Mouse (Mus musculus) liver, embryonic 12.5 days (tissue): Measurements from ENCODE around the gene Ccnc. TPM values are rescaled to one million over a fixed set of nuclear protein-coding genes. Genes with fewer than 3 reads are reported as not detected.

Experiments
- ATAC-seq: fragments of 200-750 bp; cut with Nextera tagmentation; 2 replicates; pipeline ENCODE4 v1.8.0; 2017; ENCODE audit warnings: moderate number of reproducible peaks, mild to moderate bottlenecking, moderate library complexity
- H3K27ac ChIP-seq: fragments of 300-500 bp; sonication (generic); 2 replicates; pipeline ENCODE4 v1.5.1; 2016; ENCODE audit warnings: mild to moderate bottlenecking
- H3K27me3 ChIP-seq: fragments of 300-500 bp; sonication (generic); replicated peaks from 2 replicates; pipeline ENCODE4 v1.6.1; 2016; ENCODE audit warnings: mild to moderate bottlenecking, moderate library complexity
- H3K36me3 ChIP-seq: fragments of 300-500 bp; sonication (generic); 2 replicates; pipeline ENCODE4 v1.6.1; 2016; ENCODE audit warnings: mild to moderate bottlenecking, moderate library complexity
- H3K4me1 ChIP-seq: fragments of 300-500 bp; sonication (generic); 2 replicates; pipeline ENCODE4 v1.6.1; 2016
- H3K4me2 ChIP-seq: fragments of 300-500 bp; sonication (generic); 2 replicates; pipeline ENCODE4 v1.6.1; 2016; ENCODE audit warnings: mild to moderate bottlenecking, moderate library complexity
- H3K4me3 ChIP-seq: fragments of 300-500 bp; sonication (generic); 2 replicates; pipeline ENCODE4 v1.5.1; 2016; ENCODE audit warnings: mild to moderate bottlenecking, moderate library complexity
- H3K9ac ChIP-seq: fragments of 300-500 bp; sonication (generic); 2 replicates; pipeline ENCODE4 v1.6.1; 2016; ENCODE audit warnings: mild to moderate bottlenecking, moderate library complexity
- H3K9me3 ChIP-seq: fragments of 300-500 bp; sonication (generic); replicated peaks from 2 replicates; pipeline ENCODE4 v1.6.1; 2016; ENCODE audit warnings: mild to moderate bottlenecking, moderate library complexity
- WGBS: fragments of 180-500 bp; shearing (Covaris S2); methylation state at CpG from one replicate; pipeline ENCODE4 v1.1.7; 2016; ENCODE audit not compliant: insufficient replicate concordance; 5-methylcytosine and 5-hydroxymethylcytosine counted together
- polyA plus RNA-seq: library from polyadenylated mRNA; unstranded; fragments of >200 nt; fragmentation: Nextera tagmentation; extraction: Ambion mirVana; gene quantifications from 2 replicates; pipeline ENCODE4 v1.2.1, GENCODE M21; 2016

Gene Ccnc
- polyA plus RNA-seq, 1 experiment from 2014 or later, result 29.1 TPM

DNA sequence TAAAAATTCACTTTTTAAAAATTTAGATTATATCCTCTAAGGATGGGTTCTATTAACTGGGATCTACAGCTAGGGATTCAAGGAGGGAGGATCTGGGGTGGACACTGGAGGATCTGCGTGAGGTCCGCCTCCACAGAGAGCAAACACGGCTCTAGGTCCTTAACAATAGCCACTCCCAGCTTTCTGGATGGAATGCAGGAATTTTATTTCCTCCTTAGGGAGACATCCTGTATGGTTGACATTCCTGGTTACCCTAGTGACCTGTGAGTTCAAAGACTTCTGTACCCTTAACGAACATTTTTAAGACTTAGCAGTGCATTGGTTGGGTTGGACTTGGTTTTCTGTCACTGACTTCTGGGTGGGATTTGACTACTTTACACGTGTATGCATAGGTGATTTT is 18.2 kb downstream of the Ccnc start:
- no peak overlapping the region for H3K4me2 ChIP-seq
- H3K27ac ChIP-seq, result no peak overlapping the region
- no peak overlapping the region for H3K9ac ChIP-seq
- no peak overlapping the region for H3K4me3 ChIP-seq
- 80% methylated on average over 5 of the region's 5 CpGs for WGBS
- ATAC-seq, result no peak
- peaks cover 28% of the 10 kb centered on the region for H3K36me3 ChIP-seq
- no peaks in the 10 kb centered on the region for H3K4me1 ChIP-seq
- no peaks in the 10 kb centered on the region for H3K9me3 ChIP-seq
- no peaks in the 10 kb centered on the region for H3K27me3 ChIP-seq

DNA sequence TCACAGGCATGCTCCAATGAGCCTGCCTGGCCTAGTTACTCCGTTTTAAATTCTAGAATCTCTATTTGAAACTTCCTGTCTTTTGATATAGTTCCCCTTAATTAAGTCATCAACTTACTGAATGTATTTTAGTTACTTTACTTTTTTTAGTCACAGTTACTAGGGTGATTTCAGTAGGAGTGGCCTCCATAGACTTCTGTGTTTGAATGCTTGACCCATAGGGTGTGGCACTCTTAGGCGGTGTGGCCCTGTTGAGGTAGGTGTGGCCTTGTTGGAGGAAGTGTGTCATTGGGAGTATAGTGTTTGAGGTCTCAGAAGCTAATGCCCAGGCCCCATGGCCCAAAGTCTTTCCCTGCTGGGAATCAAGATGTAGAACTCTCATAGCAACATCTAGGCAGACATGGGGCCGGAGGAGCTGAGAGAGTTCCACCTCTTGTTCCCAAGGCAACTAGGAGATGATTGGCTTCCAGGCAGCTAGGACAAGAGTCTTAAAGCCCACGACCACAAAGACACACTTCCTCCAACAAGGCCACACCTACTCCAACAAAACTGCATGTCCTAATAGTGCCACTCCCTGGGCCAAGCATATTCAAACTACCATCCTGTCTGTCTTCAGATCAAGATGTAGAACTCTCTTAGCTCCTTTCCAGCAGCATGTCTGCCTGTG is 27.8 kb downstream of the Ccnc start:
- Histone ChIP-seq H3K4me2 (no peak overlapping the region), H3K9ac (no peak overlapping the region), H3K4me3 (no peak overlapping the region), H3K4me1 (peaks cover 9% of the 10 kb centered on the region), H3K9me3 (peaks cover 6% of the 10 kb centered on the region; the same call in 1 of the 2 replicates), H3K27ac (no peak overlapping the region), H3K27me3 (no peaks in the 10 kb centered on the region), H3K36me3 (peaks cover 24% of the 10 kb centered on the region)
- WGBS, result 44% methylated on average over 4 of the region's 4 CpGs
- peak; percentile 90 for ATAC-seq

DNA sequence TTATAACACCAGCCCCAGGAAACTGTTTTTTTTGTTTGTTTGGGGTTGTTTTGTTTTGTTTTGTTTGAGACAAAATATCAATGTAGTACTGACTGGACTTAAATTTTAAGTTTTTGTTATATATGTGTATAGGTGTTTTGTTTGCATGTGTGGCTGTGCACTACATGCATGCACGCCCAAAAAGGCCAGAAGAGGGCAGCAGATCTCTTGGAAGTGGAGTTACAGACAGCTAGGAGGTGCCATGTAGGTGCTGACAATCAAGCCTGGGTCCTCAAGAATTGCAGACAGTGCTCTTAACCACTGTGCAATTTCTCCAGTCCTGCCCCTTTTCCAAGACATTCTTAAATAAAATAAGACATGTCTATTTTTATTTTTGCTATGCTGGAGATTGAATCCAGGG is 31.4 kb downstream of the Ccnc start:
- WGBS, result 44% methylated on average over 1 of the region's 1 CpGs
- H3K4me1 ChIP-seq, result peaks cover 9% of the 10 kb centered on the region

DNA sequence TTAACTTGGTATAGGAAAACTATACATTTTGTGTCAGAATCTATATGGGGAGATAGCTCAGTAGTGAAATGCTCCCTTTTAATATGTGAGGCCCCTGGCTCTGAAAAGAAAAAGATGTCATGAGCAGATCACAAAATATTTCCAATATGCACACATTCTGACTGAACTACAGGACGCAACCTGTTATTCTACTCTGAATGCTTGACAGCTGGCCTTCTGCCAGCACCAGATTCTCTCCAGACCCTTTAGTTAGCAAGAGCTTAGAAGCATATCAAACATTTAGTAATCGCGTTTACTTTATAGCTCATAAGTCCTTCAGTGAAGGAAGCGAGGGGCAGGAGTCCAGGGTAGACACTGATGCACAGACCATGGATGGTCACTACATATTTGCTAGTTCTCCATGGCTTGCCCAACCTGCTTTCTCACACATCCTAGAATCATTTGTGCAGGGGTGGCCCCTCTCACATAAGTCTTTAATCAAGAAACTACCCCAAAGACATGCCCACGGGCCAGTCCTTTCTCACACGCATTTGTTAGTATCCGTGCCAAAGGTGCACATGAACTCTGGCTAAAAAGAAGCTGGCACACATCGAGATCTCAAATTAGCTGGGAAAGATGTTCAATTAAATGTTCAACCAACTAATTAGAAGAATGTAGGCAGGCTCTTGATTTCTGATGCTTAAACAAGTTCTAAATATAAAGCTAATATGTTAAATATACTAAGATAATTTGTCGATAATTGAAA is 34.1 kb downstream of the Ccnc start:
- H3K27ac ChIP-seq, result no peak overlapping the region
- H3K36me3 ChIP-seq, result peaks cover 21% of the 10 kb centered on the region
- no peak overlapping the region for H3K9ac ChIP-seq
- WGBS, result 83% methylated on average over 9 of the region's 9 CpGs
- no peak for ATAC-seq
- no peaks in the 10 kb centered on the region for H3K27me3 ChIP-seq
- H3K4me2 ChIP-seq, result no peak overlapping the region
- peaks cover 6% of the 10 kb centered on the region; the same call in 1 of the 2 replicates for H3K9me3 ChIP-seq
- H3K4me3 ChIP-seq, result no peak overlapping the region
- H3K4me1 ChIP-seq, result peaks cover 10% of the 10 kb centered on the region

More for the DNA sequence above, 31.4 kb downstream of the Ccnc start:
- Histone ChIP-seq H3K9me3 (peaks cover 6% of the 10 kb centered on the region; the same call in 1 of the 2 replicates), H3K36me3 (peaks cover 21% of the 10 kb centered on the region), H3K4me3 (no peak overlapping the region), H3K9ac (no peak overlapping the region), H3K27ac (no peak overlapping the region), H3K27me3 (no peaks in the 10 kb centered on the region), H3K4me2 (no peak overlapping the region)
- ATAC-seq, result no peak

DNA sequence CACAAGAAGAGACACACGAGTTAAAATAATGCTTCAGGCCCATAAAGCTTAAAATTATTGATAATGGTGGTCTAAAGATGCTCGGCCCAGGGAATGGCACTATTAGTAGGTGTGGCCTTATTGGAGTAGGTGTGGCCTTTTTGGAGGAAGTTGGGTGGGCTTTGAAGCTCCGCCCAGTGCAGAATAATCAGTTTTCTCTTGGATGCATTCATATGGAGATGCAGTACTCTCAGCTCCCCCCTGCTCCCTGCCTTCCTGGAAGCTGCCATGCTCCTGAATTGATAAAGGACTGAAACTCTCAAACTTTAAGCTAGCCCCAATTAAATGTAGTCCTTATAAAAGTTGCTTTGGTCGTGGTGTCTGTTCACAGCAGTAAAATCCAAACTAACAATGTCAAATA is 36.3 kb downstream of the Ccnc start:
- no peak overlapping the region for H3K27ac ChIP-seq
- no peaks in the 10 kb centered on the region for H3K27me3 ChIP-seq
- WGBS, result 65% methylated on average over 4 of the region's 4 CpGs
- peaks cover 11% of the 10 kb centered on the region for H3K36me3 ChIP-seq
- no peak overlapping the region for H3K9ac ChIP-seq
- H3K4me3 ChIP-seq, result no peak overlapping the region
- H3K9me3 ChIP-seq, result peaks cover 5% of the 10 kb centered on the region; the same call in 1 of the 2 replicates
- no peak for ATAC-seq
- no peak overlapping the region for H3K4me2 ChIP-seq
- peaks cover 10% of the 10 kb centered on the region for H3K4me1 ChIP-seq

DNA sequence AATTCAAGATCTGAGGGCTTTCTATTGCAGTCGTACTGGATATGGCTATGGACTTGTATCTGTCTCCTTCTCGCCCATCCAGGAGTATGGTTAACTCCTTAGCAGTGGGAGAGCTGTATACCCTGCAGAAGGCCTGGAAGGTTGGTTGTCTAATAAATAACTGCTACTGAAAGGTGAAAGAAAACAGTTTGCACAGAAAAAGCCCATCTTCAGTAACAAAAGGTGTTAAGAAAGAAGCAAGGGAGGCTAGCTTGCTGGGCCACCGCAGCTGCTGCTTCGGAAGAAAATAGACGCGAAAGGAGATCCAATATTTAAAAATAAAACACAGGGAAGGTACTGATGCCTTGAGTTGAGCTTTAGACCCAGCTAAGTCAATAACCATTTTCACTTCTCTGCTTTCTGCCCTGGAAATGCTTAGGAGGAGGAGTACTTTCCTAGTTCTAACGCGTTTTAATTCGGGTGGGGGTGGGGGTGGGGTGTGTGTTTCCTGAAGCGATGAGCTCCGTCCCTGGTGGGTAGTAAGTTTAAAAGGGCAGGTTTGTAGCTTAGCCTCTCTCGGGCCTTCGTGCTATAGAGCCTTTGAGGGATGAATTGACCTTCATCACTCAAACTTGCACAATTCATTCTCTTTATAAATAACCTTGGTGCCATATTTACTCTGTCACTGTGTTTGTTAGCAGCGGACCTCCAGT is 38.8 kb downstream of the Ccnc start:
- peak overlapping the region; percentile 73 for H3K4me2 ChIP-seq
- H3K9ac ChIP-seq, result peak overlapping the region; percentile 85
- 21% methylated on average over 14 of the region's 14 CpGs for WGBS
- no peaks in the 10 kb centered on the region for H3K9me3 ChIP-seq
- H3K27me3 ChIP-seq, result no peaks in the 10 kb centered on the region
- peak overlapping the region; percentile 72 for H3K27ac ChIP-seq
- H3K4me3 ChIP-seq, result peak overlapping the region; percentile 84
- no peaks in the 10 kb centered on the region for H3K36me3 ChIP-seq
- ATAC-seq, result peak; percentile 49
- H3K4me1 ChIP-seq, result peaks cover 10% of the 10 kb centered on the region

DNA sequence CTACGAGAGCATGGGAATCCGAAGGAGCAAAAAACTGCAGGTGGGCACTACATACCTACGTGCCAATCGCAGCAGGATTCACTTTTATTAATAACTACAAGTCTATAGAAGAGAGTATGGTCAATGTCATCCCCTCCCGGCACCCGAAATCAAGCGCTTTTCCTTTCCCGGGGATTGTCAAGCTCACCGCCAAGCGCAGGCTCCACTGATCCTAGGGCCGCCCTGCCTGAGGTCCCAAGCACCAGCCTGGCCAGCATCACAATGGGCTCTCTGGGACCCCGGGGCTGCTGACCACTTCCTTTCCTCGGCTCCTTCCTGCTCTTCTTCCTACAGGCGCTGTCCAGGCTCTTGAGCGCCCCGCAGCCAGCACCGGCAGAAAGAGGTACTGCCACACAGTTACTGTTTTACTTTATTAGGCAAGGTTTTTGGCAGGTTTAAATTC is 39.4 kb downstream of the Ccnc start, which contains the start of the genes Usp45 and Tstd3:
Usp45 (plus strand) TSS at position 294 of the 442 bp plus-strand sequence.
Tstd3 (minus strand) TSS at position 350 of the 442 bp plus-strand sequence.
- peak within 1 kb of the TSS; percentile 72 for H3K27ac ChIP-seq
- H3K9me3 ChIP-seq, result no peaks in the 10 kb centered on the region
- H3K4me2 ChIP-seq, result peak within 1 kb of the TSS; percentile 73
- peak within 1 kb of the TSS; percentile 85 for H3K9ac ChIP-seq
- no peaks in the 10 kb centered on the region for H3K36me3 ChIP-seq
- peak; percentile 86 for ATAC-seq
- H3K4me1 ChIP-seq, result peaks cover 10% of the 10 kb centered on the region
- peak within 1 kb of the TSS; percentile 84 for H3K4me3 ChIP-seq
- H3K27me3 ChIP-seq, result no peaks in the 10 kb centered on the region
- 1% methylated on average over 17 of the region's 17 CpGs for whole genome bisulfite sequencing

DNA sequence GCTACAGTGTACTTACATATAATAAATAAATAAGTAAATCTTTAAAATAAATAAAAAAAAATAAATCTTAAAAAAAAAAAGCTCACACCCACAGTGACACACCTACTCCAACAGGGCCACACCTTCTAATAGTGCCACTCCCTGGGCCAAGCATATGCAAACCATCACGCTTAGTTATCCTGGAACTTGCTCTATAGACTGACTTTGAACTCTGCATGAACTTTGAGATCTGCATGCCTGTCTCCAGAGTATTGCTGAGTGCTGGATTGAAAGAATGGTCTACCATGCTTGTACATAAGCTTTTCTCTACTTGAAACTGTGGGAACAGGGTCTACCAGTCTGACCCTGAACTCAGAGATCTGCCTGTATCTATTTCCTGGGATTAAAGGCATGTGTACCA is 43.6 kb downstream of the Ccnc start:
- Histone ChIP-seq H3K9ac (no peak overlapping the region), H3K27ac (no peak overlapping the region), H3K9me3 (no peaks in the 10 kb centered on the region), H3K36me3 (no peaks in the 10 kb centered on the region), H3K4me2 (no peak overlapping the region), H3K4me3 (no peak overlapping the region), H3K4me1 (peaks cover 11% of the 10 kb centered on the region), H3K27me3 (no peaks in the 10 kb centered on the region)
- ATAC-seq, result no peak
- WGBS, result 75% methylated on average over 1 of the region's 1 CpGs

DNA sequence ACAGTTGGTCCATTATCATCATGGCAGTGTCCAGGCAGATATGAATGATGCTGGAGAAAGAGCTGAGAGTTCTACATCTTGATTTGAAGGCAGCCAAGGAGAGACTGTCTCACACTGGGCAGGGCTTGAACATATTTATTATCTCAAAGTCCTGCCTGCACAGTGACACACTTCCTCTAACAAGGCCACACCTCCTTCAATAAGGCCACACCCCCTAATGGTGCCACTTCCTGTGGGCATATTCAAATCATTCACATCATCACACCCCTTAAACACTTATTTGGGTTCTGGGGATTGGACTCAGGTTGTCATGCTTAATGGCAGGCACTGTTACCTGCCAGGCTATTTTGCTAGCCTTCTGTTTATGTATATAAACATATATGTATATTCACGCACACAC is 44.8 kb downstream of the Ccnc start:
- peaks cover 9% of the 10 kb centered on the region for H3K4me1 ChIP-seq
- no peak overlapping the region for H3K27ac ChIP-seq
- no peak overlapping the region for H3K4me2 ChIP-seq
- no peak overlapping the region for H3K4me3 ChIP-seq
- no peaks in the 10 kb centered on the region for H3K9me3 ChIP-seq
- no peak for ATAC-seq
- H3K27me3 ChIP-seq, result no peaks in the 10 kb centered on the region
- H3K36me3 ChIP-seq, result no peaks in the 10 kb centered on the region
- WGBS, result 96% methylated on average over 1 of the region's 1 CpGs
- no peak overlapping the region for H3K9ac ChIP-seq

DNA sequence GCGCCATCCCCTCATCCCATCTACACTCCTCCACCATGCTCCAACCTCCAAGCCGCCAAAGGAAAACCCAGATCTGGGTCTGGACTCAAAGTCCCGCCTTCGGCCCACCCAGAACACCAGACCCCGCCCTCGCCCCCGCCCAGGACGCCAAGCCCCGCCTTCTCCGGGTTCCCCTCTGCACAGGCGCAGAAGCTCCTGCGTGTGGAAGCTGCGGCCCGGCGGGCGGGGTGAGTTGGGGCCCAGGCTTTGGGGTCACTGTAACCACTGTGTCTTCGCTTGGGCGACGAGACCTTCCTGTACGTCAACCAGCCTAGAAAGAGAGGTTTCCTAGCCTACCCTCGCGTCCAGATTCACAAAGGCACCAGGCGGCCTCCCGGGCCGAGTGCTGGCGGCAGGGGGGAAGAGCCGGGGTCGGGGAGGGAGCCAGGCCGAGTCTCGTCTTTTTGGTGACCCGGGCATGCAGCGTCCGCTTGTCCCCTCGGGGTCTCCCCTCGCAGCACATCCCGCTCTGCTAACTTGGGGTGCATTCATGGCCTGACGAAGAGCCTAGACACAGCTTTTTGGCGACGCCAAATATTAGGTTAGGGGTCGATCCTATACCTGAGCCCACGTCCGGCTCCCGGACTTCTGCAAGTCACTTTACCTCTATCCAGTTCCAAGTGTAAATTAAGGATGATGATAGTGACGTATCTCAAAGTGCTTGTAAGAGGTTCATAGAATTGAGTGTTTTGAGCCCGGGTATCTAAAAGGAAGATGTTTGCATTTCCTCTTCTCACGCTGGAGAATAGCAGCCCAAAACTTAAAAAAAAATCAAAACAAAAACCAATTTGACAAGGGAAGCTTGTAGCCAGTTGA is 48.8 kb downstream of the Ccnc start:
- under 1% methylated on average over 46 of the region's 46 CpGs for WGBS
- ATAC-seq, result peak; percentile 92
- peak overlapping the region; percentile 72 for H3K4me2 ChIP-seq
- H3K36me3 ChIP-seq, result peaks cover 8% of the 10 kb centered on the region
- H3K9me3 ChIP-seq, result no peaks in the 10 kb centered on the region
- H3K27me3 ChIP-seq, result no peaks in the 10 kb centered on the region
- H3K9ac ChIP-seq, result peak overlapping the region; percentile 98
- peak overlapping the region; percentile 92 for H3K4me3 ChIP-seq
- H3K27ac ChIP-seq, result peak overlapping the region; percentile 94
- H3K4me1 ChIP-seq, result peaks cover 44% of the 10 kb centered on the region

DNA sequence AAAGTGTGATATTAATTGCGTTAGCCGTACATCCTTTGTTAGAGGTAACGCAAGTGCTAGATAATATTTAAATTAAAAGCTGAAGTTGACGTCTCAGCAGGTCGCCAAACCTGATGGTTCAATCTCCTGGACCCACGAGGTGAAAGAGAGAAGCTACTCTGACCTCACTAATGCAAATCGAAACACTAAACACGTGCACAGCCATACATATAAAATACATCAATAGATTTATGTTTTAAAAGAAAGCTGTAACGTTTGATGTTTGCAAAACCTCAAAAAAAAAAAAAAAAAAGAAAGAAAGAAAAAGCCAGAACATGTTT is 49.4 kb downstream of the Ccnc start:
- peaks cover 50% of the 10 kb centered on the region for H3K4me1 ChIP-seq
- peak overlapping the region; percentile 98 for H3K9ac ChIP-seq

More for the DNA sequence above, 49.4 kb downstream of the Ccnc start:
- Histone ChIP-seq H3K9me3 (no peaks in the 10 kb centered on the region), H3K4me2 (peak overlapping the region; percentile 72), H3K27ac (peak overlapping the region; percentile 94), H3K27me3 (no peaks in the 10 kb centered on the region), H3K36me3 (peaks cover 14% of the 10 kb centered on the region), H3K4me3 (peak overlapping the region; percentile 92)
- 3% methylated on average over 9 of the region's 9 CpGs for WGBS
- no peak for ATAC-seq
